Mouse (Mus musculus) lung, adult 10 weeks (tissue): ENCODE measurements around the gene Zfp273. TPM values are rescaled to one million over a fixed set of nuclear protein-coding genes. Genes with fewer than 3 reads are reported as not detected.

Source experiments
- polyA plus RNA-seq: library from polyadenylated mRNA; stranded (reverse); fragments of 350-450 nt; fragmentation: Illumina TruSeq; extraction: RNeasy Lipid Tissue Mini Kit (QIAGEN cat#74804); gene quantifications from one replicate; pipeline ENCODE4 v1.2.3, GENCODE M21; 2014; ENCODE audit warnings: low read depth, low replicate concordance; ENCODE audit not compliant: insufficient read depth

Gene Zfp273
- polyA plus RNA-seq, result 2.9 TPM

GRCm38 (mm10) chr13:67813710-67814660 lies at the start of gene Zfp273:
Gene Zfp273 (plus strand): TSS chr13:67813740.

GRCm38 (mm10) chr13:67779265-67780221 lies 34.0 kb upstream of the Zfp273 start, which contains the start of gene Zfp493:
Gene Zfp493 (plus strand): TSS chr13:67779693.

GRCm38 (mm10) chr13:67830911-67831336 lies 17.4 kb downstream of the Zfp273 start, which contains the start of gene Gm10037:
Gene Gm10037 (plus strand): TSS chr13:67831106.

GRCm38 (mm10) chr13:67863026-67863425 lies 49.5 kb downstream of the Zfp273 start, which contains the start of gene BC048507:
Gene BC048507 (plus strand): TSS chr13:67863326.

Other genes with a start within 250 kb of the Zfp273 start
- gene Zfp729b, start 204.0 kb upstream of the Zfp273 start, polyA plus RNA-seq, result 3.4 TPM
- gene Gm49345, start 176.0 kb upstream of the Zfp273 start, polyA plus RNA-seq, result not detected
- gene Zfp729a, start 175.9 kb upstream of the Zfp273 start, polyA plus RNA-seq, result 6.4 TPM
- 3.3 TPM for gene Zfp738, start 126.7 kb upstream of the Zfp273 start, polyA plus RNA-seq
- gene Zfp65, start 84.6 kb upstream of the Zfp273 start, polyA plus RNA-seq, result 3.7 TPM
- gene Zfp85, start 58.5 kb upstream of the Zfp273 start, polyA plus RNA-seq, result 3.4 TPM
- gene Zfp493, start 34.0 kb upstream of the Zfp273 start, polyA plus RNA-seq, result 1.5 TPM
- 2.6 TPM for gene Gm10037, start 17.4 kb downstream of the Zfp273 start, polyA plus RNA-seq
- gene BC048507, start 49.6 kb downstream of the Zfp273 start, polyA plus RNA-seq, result not detected